Mouse (Mus musculus) spleen, embryonic (tissue): ENCODE measurements around the gene Anxa7.

Source experiments
- CTCF ChIA-PET: fragments of 350-600 bp; sonication (Branson Sonifier 250); formaldehyde crosslinking; loops from one replicate; lab custom pipeline; 2022; lab: Charles Lee

The Anxa7 gene

DNA sequence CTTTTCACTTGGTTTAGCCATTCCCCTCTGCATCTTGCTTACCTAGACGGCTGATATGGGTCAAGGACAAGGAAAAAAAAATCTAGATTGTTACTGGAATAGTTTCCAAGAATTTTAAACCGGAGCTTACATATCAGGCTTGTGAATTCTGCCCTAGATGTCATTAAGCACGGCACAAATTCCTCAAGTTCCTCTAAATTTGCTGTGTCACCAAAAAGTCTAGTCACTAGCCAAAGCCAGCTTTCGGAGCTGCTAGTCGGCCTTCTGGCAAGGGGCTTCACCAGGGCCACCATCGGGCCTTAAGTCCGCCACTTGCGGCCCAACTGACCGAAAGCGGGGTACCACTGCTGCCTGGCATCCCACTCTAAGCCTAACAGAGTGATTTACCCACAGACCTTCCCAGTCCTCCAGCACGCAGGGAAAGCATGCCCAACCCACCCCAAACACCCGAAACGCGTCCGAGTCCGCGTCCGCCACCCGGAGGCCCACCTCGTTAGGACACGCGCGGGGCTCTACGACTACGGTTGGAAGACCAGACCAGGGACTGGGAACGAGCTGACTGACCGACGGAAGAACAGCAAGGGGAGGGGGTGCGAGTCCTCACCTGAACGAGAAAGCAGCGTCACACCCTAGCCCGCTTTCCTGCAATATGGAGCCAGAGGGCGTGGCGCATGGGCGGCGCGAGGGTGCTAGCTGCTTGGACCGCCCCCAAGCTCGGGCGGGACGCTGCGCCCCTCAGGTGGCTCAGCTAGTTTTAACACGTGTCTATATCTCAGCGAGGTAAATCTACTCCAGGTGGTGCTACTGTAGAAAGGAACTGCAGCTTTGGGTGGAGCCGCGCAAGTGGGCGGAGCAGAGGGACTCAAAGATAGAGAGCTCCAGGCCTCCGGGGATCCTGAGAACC, at the start of gene Anxa7:
TSS of gene Anxa7 (minus strand) at position 843 of the 904 bp plus-strand sequence.
- CTCF ChIA-PET: interaction anchor here (0.6 kb wide), 1 partner anchor 27 kb away, joined by 4 read pairs; no protein-coding TSS in a partner anchor

DNA sequence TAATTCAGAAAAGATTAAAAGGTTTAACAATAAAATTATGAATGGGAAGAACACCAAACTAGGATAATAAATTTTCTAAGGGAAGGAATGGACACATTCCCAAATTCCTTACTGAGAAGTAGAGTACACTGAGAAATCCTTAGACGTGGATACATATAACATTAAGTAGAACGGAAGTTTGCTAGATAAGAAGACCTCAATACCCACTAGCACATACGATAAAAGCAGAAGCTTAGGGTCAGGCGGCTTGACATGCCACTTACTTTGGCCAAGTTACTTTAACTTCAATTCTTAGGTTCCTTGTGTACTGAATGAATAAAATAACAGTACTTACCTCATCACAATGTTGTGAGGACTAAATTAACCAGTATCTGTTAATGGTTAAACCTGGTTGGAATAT, 49.7 kb upstream of the Anxa7 start:
- CTCF ChIA-PET: no interaction called here

DNA sequence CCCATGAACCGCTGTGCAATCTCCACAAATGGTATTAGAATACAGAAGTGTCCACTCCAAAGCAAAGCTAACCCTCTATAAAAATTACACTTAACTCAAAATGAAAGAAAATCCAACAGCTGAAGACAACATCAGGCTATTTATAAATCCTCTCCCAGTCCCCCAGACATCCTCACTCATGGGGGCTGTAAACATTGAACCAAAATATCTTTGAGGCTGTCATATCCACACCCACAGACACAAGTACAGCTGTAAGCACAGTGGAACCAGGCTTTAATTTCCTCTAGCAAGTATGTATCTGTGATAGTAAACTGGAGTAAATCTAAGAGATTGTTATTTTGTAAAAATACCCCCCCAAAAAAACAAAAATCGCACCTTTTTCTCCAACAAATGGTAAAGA, 40.2 kb upstream of the Anxa7 start:
- CTCF ChIA-PET: no interaction called here

DNA sequence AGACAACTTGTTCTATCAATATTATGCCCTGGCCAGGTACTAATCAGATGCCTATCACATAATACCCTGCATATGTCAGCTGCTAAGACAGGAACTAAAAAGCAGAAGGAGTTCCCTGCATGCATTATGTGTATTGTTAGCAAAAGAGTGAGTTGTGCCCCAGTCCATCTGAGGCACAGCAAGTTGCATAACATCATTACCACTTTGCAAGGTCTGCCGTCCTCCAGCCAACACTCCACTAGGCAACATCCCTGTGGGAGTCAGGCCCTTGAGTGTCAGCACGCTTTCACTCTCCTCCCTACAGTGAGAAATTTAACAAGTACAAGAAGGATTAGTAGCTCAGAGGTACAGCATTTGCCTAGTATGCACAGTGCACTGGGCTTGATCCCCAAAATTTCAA, 28.5 kb upstream of the Anxa7 start:
- CTCF ChIA-PET: no interaction called here

DNA sequence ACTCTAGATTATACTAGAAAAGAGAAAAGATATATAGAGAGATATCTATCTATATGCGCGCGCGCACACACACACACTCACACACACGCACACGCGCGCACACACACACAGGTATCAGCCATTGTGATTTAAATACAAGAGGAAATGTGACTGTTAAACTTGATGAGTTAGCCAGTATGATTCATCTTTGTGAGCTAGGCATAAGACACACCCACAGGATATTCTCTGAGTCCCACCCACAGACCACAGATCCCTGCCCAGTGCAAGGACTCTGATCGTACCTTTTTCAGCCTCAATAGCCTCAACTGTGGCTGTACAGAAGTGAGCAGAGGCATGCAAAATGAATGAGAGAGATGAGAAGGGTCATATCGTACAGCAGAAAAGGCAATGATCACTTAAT, 23.0 kb upstream of the Anxa7 start:
- CTCF ChIA-PET: no interaction called here

DNA sequence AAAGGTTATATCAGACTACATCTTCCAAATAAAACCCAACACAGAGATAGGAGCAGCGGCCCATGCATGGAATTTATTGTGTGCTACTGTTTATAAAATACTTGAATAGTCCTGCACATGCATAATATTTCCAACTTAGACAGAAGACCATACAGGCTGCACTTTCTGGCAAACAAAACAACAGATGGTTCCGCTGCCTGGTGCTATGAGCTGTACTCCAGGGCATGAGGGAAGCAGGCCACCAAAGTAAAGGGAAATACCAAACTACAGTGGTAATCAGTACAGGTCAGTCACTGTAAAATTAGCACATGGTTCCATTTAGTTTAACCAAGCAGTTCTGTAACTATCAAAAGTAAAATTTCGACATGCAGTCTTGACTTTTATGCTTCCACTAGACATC, 20.0 kb upstream of the Anxa7 start:
- CTCF ChIA-PET: no interaction called here

DNA sequence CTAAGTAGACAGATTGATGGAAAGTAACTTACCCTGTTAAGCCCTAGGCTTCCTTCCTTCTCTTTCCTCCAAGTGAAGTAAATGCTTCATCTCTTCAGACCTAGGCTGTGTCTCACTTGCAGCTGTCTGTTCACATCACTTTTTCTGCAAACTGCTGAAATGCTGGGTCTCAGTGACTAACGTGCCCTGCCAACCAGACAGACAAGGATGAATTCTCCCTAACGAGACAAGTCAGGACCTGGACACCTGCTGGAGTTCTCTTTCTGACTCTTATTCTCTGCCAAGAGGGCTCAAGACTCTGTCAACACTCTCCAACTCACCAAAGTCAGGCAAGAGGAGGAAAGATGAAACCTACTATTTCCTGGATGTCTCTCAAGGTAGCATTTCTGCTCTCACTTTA, 16.7 kb upstream of the Anxa7 start, which contains the start of gene Mss51:
TSS of gene Mss51 (minus strand) at position 299 of the 400 bp plus-strand sequence.
- CTCF ChIA-PET: no interaction called here

DNA sequence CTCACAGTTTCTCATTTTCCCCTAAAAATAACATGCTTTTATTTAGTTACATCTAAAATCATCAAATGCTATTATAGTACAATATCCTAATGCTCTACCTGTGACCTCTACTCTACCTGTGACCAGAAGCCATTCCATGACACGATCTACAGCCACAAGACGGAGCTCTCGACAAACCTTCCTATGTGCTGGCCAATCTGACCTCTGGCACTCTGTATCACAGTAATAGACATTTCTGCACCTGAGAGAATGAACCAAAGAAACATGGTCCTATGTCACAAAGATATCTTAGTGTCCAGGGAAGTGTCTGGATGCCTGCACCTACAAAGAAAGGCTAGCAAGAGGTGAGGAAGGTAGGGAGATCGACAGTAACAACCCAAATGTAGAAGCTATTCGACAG, 6.1 kb upstream of the Anxa7 start:
- CTCF ChIA-PET: no interaction called here

DNA sequence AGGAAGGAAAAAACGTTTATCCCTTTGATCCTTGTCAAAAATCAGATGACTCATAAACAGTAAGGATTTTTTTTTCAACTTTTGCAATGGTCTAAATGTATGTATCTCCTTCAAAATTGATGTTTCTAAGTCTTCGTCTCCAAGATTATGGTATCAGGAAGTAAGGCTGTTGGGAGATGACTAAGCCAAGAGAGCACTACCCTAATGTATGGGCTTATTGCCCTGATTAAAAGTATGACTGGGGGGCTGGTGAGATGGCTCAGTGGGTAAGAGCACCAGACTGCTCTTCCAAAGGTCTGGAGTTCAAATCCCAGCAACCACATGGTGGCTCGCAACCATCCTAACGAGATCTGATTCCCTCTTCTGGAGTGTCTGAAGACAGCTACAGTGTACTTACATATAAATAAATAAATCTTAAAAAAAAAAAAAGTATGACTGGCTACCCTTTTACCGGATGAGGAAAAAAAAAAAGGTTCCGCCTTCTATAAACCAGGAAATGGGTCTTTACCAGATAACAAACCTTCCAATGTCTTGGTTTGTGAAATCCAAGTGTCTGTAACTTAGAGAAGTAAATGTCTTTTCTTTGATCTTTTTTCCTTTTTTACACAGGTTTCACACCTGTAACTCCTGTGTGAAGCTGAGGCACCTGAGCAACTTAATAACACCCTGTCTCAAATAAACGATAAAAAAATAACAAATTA, 2.3 kb upstream of the Anxa7 start:
- CTCF ChIA-PET: no interaction called here

DNA sequence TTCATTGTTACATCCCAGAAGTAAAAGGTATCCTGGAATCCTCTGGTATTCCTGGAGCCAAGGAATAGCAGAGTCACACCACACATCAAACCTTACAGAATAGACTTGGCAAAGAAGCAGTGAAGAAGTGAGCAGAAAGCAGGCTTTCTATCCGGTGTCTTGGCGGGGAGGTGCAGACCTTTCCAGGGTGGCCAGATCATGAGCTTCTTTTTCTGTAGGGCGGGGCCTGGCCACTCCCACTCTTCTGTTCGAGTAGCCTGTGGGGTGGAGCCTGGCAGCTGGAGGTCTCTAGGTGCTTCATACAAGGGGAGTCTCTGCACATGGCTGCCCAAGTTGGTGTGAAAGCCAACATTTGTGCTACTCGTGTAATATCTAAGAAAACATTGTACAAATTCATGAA, 1.3 kb upstream of the Anxa7 start:
- CTCF ChIA-PET: no interaction called here

DNA sequence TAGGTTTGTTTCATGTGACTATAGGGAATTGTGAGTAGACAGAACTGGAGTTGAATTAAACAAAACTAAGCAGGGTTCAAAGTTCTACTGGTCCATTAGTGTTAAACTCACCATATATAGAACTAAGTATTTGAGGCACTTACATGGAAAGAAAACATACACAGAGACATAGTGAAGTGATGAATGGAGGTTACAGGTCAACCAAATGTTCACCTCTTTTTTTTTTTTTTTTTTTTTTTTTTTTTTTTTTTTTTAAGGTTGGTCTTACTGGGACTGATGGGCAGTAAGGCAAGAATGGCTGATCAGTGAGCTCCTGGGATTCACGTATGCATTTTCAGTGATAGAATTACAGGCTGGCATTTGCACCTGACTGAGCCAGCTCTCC, 254 bp upstream of the Anxa7 start:
- CTCF ChIA-PET: interaction anchor here (0.6 kb wide), 1 partner anchor 111 kb away, joined by 5 read pairs; no protein-coding TSS in a partner anchor

DNA sequence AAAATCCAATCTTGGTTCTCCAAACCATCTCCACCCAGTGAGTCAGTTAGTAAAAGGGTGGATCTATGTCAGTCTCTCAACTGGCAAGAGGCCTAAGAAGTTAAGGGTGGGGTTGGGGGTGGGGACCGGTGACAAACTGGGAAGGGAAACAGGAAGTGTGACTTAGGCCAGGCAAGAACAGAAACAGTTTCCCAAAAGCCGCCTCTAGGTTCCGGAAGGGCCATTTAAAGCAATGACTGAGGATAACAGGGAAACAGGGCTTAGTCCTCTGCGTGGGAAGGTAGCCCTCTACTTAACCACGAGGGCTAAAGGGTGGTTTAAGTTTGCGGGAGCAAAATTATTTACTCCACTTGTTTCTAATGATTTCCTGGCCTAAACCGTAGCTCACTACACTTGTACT, 1.1 kb downstream of the Anxa7 start:
- CTCF ChIA-PET: no interaction called here

DNA sequence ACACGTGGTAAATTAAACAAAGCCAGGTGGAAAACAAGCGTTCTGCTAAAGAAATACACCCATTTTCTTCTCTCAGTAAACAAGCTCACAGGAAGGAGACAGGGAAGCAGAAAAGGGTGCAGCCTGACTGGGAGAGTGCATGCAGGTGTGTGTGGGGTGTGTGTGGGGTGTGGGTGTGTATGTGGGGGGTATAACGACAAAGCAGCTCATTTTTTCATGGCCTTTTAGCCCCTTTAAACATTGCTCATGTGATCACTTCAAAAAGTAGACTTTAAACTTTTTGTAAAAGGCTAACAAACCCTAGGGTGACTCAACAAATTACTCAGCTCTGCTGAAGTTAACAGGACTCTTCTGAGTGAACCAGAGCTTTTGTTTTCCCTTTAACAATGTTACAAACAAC, 1.5 kb downstream of the Anxa7 start:
- CTCF ChIA-PET: interaction anchor here (0.5 to 0.6 kb wide), 2 partner anchors 95 to 179 kb away, joined by 3 to 12 read pairs; no protein-coding TSS in a partner anchor

DNA sequence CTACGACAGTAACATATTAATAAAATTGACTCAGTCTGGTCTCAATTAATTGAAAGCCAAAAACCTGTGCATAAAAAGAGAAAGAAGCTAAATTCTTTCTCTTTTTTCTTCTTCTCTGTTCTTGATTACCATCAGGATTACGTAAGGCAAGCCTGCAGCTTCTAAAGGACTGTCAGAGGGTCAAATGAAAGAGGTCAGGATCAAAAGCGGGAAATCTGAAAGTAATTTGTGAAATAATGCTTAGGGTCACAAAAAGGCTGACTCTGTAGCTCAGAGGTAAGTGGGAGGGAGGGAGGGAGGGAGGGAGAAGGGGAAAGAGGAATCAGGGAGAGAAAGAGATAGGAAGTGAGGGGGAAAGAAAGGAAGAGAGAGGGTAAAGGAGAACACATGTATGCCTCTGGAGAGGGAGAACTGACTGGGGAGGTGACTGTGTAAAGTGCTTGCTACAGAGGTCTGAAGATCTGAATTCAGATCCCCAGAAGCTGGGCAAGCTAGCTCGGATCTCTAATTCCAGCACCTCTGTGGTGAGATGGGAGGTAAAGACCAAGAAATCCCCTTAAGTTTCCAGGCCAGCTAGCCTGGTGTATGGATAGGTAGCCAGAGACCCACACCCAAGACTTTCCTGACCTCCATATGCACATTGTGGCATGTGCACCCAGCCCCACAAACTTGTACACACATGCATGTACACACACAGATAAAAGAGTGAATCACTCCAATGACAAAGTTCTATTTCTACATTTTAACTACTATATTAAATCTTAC, 2.5 kb downstream of the Anxa7 start:
- CTCF ChIA-PET: interaction anchor here (0.6 to 0.7 kb wide), 2 partner anchors 131 to 180 kb away, joined by 6 to 12 read pairs; no protein-coding TSS in a partner anchor

DNA sequence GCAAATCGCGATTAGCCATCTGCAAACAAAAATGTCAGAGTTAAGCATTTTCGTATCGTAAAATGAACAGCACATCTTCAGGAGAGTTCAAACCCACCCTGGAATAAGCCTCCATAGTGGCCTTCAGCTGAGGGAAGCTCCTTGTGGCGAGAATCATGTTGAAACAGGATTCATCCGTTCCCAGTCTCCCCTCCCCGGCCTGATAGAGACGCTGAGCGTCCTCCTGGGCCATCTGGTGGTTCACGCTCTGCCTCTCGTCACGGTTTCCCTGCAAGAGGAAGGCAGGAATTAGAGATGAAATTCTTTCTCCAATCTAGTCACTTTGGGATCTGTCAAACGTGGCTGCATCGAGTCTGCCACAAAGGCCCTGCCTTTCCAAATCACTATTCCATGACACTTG, 19.7 kb downstream of the Anxa7 start:
- CTCF ChIA-PET: no interaction called here

DNA sequence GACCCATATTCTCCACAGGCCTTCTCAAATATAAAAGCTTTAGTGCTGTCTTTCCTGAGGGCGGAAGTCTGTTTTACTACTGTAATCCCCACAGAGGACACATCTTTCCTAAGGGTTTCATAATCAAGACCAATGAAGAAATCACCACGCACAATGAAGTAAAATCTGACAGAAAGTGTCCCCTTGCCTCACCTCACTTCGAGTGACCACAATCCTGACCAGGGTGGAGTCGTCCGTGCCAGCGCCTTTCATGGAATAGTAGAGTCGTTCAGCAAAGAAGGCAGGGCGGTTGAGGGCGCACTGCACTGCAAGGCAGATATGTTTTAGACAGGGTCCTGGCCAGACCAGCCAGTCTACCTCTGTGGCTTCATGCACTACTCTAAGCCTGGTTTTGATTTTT, 21.6 kb downstream of the Anxa7 start:
- CTCF ChIA-PET: no interaction called here

DNA sequence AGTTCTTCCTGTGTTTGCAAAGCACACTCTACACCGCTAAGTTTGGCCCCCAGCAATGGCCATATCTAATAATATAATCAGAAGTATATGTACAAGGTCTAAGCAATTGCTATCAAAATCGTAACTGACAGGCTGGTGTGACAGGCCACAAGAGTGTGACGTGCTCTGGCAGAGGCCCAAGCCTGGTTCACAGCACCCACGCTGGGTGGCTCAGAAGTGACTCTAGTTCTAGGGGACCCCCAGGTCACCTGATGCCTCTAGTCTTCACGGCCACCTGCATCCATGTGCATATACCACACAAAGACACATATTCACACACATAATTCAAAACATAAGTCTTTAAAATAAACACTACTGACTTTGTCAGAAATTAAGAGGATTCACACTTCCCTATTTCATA, 27.0 kb downstream of the Anxa7 start:
- CTCF ChIA-PET: no interaction called here

DNA sequence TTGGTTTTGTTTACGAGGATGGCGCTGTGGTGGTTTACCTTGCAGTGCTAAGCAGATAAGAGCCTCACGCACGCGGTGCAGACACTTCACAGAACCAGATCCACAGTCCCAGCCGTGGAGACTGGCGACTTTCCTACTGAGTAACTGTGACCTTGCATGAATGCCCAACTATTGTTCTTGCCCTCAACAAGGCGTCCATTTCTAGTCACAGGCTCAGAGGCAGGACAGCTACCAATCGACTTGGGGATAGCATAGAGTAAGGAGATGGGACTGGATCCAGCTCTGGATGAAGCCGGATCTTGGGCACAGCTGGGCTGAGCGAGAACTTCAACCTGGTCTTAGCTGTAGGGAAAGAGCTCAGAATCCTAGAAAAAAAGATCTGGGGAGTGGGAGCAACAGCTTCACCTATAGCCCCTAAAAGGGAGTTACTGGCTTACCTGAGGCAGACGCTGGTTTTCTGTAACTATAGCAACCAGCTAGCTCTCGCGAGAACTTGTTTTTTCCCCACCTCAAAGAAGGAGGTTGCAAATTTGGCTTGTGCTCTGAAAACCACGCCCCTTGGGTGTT, 28.1 kb downstream of the Anxa7 start, which contains the start of gene Cfap70:
TSS of gene Cfap70 (minus strand) at position 462 of the 567 bp plus-strand sequence.
- CTCF ChIA-PET: no interaction called here

DNA sequence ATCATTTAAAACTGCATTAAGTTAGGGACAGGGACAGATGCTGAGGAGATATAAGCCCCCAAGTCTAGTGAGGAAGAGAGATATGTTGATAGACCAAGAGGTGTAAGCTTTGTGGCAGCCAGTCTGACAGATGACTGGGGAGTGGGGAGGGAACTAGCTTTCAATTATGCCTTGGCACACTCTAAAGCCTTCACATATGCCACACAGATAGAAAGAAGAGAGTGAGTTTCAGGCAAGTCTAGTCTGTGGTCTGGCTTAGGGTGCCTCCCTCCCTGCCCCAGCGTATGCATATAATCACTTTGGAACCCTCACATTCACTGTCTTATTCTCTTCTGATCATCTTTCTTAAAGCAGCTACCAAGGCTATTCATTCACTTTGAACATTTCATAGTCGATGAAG, 28.6 kb downstream of the Anxa7 start:
- CTCF ChIA-PET: no interaction called here

DNA sequence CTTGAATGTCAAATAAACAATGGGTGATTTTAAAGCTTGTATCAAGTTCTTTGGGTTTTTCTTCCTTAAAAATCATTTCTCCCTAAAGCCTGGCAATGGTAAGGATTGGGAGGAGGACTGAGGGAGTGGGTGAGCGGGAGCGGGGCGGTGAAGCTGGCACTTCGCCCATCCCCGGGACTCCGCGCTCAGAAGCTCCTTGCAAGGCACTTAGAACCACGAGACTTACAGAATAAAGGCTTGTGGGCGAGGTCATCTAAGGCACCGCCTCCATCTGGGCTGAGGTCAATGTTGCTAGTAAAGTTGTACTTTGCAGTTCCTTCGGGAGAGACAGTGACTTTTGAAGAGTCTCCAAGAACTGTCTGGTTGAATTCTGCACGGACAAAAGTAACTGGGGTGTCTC, 32.7 kb downstream of the Anxa7 start:
- CTCF ChIA-PET: no interaction called here

DNA sequence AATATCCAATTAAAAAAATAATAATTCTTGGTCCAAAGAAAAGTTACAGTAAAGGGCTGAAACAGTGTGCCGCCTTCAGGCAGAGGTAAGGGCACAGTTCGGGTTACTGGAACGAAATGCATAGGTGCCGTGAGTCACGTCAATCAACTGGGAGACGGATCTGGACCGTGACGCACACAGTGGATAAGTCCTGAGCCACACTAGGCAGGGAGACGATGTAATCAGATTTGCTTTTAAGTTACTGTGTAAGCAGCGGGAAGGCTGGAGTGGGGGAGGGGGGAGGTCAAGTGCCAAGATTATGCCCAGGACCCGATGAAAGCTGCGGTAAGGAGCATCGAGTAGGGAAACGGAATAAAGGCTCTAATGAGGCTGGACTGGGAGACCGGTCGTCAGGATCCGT, 37.7 kb downstream of the Anxa7 start:
- CTCF ChIA-PET: no interaction called here

DNA sequence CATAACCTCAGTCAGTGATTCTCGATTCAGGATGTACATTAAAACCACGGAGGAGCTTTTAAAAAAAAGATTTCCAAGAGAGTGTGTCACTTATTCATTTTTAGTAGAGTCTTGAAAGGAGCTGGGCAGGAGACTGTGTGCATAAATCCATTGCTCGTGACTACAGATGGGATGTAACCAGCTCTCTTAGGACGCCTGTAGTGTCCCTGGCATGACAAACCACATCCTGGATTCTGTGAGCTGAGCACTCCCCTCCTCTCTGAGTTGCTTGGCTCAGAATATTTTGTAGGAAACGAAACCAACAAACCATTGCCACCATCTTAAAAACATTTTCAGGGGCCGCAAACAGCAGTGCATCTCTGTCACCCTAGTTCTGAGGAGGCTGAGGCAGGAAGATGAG, 43.0 kb downstream of the Anxa7 start:
- CTCF ChIA-PET: no interaction called here
